Comparison of ENCODE assay signal across 7 mouse cellular contexts in genomic region chr10:30199916-30200826, GRCm38 (mm10). TPM values are rescaled to one million over a fixed set of nuclear protein-coding genes. Genes with fewer than 3 reads are reported as not detected.
DNase-seq lines count a peak whose midpoint lies in the region; ATAC-seq lines count a peak whose summit lies in the region.

Gene Cenpw (minus strand): TSS chr10:30200560.

- H3K4me2 ChIP-seq in embryonic facial prominence, embryonic 11.5 days (ENCODE audit: low read depth, low read length) = peak within 1 kb of the TSS; percentile 56
- peak within 1 kb of the TSS; percentile 61 for H3K4me2 ChIP-seq in limb, embryonic 11.5 days (ENCODE audit: low read depth, severe bottlenecking)
- H3K4me2 ChIP-seq in midbrain, embryonic 14.5 days (ENCODE audit: low read length) = peak within 1 kb of the TSS; percentile 76

- H3K36me3 ChIP-seq in embryonic facial prominence, embryonic 11.5 days (replicated peaks; ENCODE audit: control insufficient read depth, insufficient read depth, low read depth, low read length) = no peaks in the 10 kb centered on the region
- no peaks in the 10 kb centered on the region for H3K36me3 ChIP-seq in limb, embryonic 11.5 days (ENCODE audit: control insufficient read depth, insufficient read depth, low read length)
- H3K36me3 ChIP-seq in midbrain, embryonic 14.5 days (ENCODE audit: control insufficient read depth, insufficient read depth, low read length) = no peaks in the 10 kb centered on the region

- WGBS in embryonic facial prominence, embryonic 11.5 days = 1% methylated on average over 53 of the region's 55 CpGs
- WGBS in limb, embryonic 11.5 days = 2% methylated on average over 55 of the region's 55 CpGs
- under 1% methylated on average over 55 of the region's 55 CpGs for WGBS in midbrain, embryonic 14.5 days

- peak; percentile 100 for ATAC-seq in embryonic facial prominence, embryonic 11.5 days (replicated peaks; ENCODE audit: insufficient number of reproducible peaks, low FRiP score, low TSS enrichment, low read depth)
- peak; percentile 100 for ATAC-seq in limb, embryonic 11.5 days (ENCODE audit: insufficient number of reproducible peaks, low FRiP score, low TSS enrichment, low read depth)
- peak; percentile 100 for ATAC-seq in midbrain, embryonic 14.5 days (ENCODE audit: low FRiP score, low TSS enrichment)

- H3K9ac ChIP-seq in embryonic facial prominence, embryonic 11.5 days (replicated peaks; ENCODE audit: low read length) = peak within 1 kb of the TSS; percentile 81
- H3K9ac ChIP-seq in limb, embryonic 11.5 days (ENCODE audit: low read length) = peak within 1 kb of the TSS; percentile 94
- peak within 1 kb of the TSS; percentile 52 for H3K9ac ChIP-seq in midbrain, embryonic 14.5 days (replicated peaks; ENCODE audit: low read length)

- no peak within 1 kb of the TSS for H3K27ac ChIP-seq in embryonic facial prominence, embryonic 11.5 days (replicated peaks; ENCODE audit: low read depth, low read length)
- H3K27ac ChIP-seq in limb, embryonic 11.5 days (replicated peaks; ENCODE audit: low read depth, low read length) = peak within 1 kb of the TSS; percentile 26; the same call in 1 of the 2 replicates
- no peak within 1 kb of the TSS for H3K27ac ChIP-seq in midbrain, embryonic 14.5 days (replicated peaks; ENCODE audit: low read depth, low read length)

- no peaks in the 10 kb centered on the region for H3K9me3 ChIP-seq in embryonic facial prominence, embryonic 11.5 days (replicated peaks; ENCODE audit: control insufficient read depth, low read length)
- no peaks in the 10 kb centered on the region for H3K9me3 ChIP-seq in limb, embryonic 11.5 days (ENCODE audit: control insufficient read depth, low read length)
- H3K9me3 ChIP-seq in midbrain, embryonic 14.5 days (ENCODE audit: control insufficient read depth, low read length) = no peaks in the 10 kb centered on the region

- no peaks in the 10 kb centered on the region for H3K27me3 ChIP-seq in embryonic facial prominence, embryonic 11.5 days (ENCODE audit: control insufficient read depth, insufficient read depth, low read length)
- H3K27me3 ChIP-seq in limb, embryonic 11.5 days (ENCODE audit: control insufficient read depth, insufficient read depth, low read length) = no peaks in the 10 kb centered on the region
- H3K27me3 ChIP-seq in midbrain, embryonic 14.5 days (ENCODE audit: control insufficient read depth, insufficient read depth, low read length) = no peaks in the 10 kb centered on the region

- peak; percentile 95 for DNase-seq in adrenal gland, postnatal 14 days
- peak; percentile 92 for DNase-seq in embryonic facial prominence, embryonic 11.5 days (ENCODE audit: low spot score)
- DNase-seq in heart, adult 11 months = peak; percentile 97
- peak; percentile 76 for DNase-seq in kidney, adult 18-20 months
- peak; percentile 97 for DNase-seq in limb, embryonic 11.5 days (ENCODE audit: low spot score)
- peak; percentile 94 for DNase-seq in midbrain, embryonic 14.5 days
- DNase-seq in spleen, adult 18-20 months = peak; percentile 79 to 84

- no peaks in the 10 kb centered on the region; the same call in 1 of the 2 replicates for H3K4me1 ChIP-seq in embryonic facial prominence, embryonic 11.5 days (ENCODE audit: control insufficient read depth, insufficient read depth, low read length)
- peaks cover 4% of the 10 kb centered on the region; the same call in 1 of the 2 replicates for H3K4me1 ChIP-seq in limb, embryonic 11.5 days (ENCODE audit: control insufficient read depth, insufficient read depth, low read length)
- no peaks in the 10 kb centered on the region for H3K4me1 ChIP-seq in midbrain, embryonic 14.5 days (ENCODE audit: control insufficient read depth, insufficient read depth, low read length)

- peak within 1 kb of the TSS; percentile 82 for H3K4me3 ChIP-seq in embryonic facial prominence, embryonic 11.5 days (ENCODE audit: low read depth, low read length)
- peak within 1 kb of the TSS; percentile 92 for H3K4me3 ChIP-seq in limb, embryonic 11.5 days (ENCODE audit: low read depth, low read length)
- peak within 1 kb of the TSS; percentile 63 for H3K4me3 ChIP-seq in midbrain, embryonic 14.5 days (replicated peaks; ENCODE audit: low read depth, low read length)

RNA-seq across cellular contexts. Expression of gene Cenpw, which starts in this region (rescaled TPM):
- 3.3 and 3.6 TPM in 2 replicates for total RNA-seq in adrenal gland, postnatal 14 days (2021)
- polyA plus RNA-seq in embryonic facial prominence, embryonic 11.5 days (2014; fragmentation: Nextera tagmentation; extraction: Ambion mirVana) = 59.4 and 60.8 TPM in 2 replicates
- 70.9 and 73.0 TPM in 2 replicates for polyA plus RNA-seq in limb, embryonic 11.5 days (2014; fragmentation: Nextera tagmentation; extraction: Ambion mirVana)
- 16.2 and 16.9 TPM in 2 replicates for polyA plus RNA-seq in midbrain, embryonic 14.5 days (2014; fragmentation: Nextera tagmentation; extraction: Ambion mirVana)
